Comparison of ENCODE assay signal across 9 mouse cellular contexts in the genomic region with DNA sequence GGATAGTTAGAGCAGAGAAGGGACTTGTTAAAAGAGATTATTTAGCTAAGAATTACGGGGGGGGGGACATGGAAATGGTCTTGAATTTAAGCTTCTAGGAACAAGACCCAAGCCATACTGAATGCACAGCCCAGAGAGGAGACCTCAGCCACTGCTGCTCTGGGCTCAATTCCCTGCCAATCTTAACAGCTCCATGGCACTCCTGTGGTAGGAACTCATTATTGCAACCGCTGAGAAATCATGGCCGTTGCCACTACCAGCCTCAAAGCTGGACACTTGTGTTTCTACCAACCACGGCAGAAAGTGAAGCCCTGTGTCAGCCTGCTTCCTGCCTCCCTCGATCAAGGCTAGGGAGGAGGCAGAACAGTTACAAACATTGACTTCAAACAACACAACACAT. TPM values are rescaled to one million over a fixed set of nuclear protein-coding genes. Genes with fewer than 3 reads are reported as not detected.
DNase-seq lines count a peak whose midpoint lies in the region; ATAC-seq lines count a peak whose summit lies in the region.
"Had no signal": no experiment of that assay in that cellular context is flagged by ENCODE, and none has a peak within 500 bp of the region (broad histone marks: within the 10 kb centered on the region; RNA-seq: fewer than 3 reads in every experiment).

No protein-coding gene starts in this region.

- peaks cover 9% of the 10 kb centered on the region for H3K4me1 ChIP-seq in midbrain, embryonic 11.5 days (ENCODE audit: control insufficient read depth, insufficient read depth, low read length)
- peaks cover 5% of the 10 kb centered on the region; the same call in 1 of the 2 replicates for H3K4me1 ChIP-seq in midbrain, embryonic 16.5 days (ENCODE audit: control insufficient read depth, insufficient read depth, low read length)
- no peaks in the 10 kb centered on the region for H3K4me1 ChIP-seq in stomach, embryonic 16.5 days (ENCODE audit: control insufficient read depth, insufficient read depth, low read length)

- DNase-seq in embryo, embryonic 10 days (ENCODE audit: low spot score): peak; percentile 64
- DNase-seq in embryo, embryonic 9.5 days (ENCODE audit: extremely low spot score): no peak
- no peak for DNase-seq in midbrain, embryonic 11.5 days (ENCODE audit: low spot score, missing footprints)
- peak; percentile 37 to 58 for DNase-seq in kidney, postnatal 25 days
- no peak for DNase-seq in ovary, postnatal 14 days (ENCODE audit: low spot score)
- no peak for DNase-seq in spleen, postnatal 4 days (ENCODE audit: low spot score in 2 of 2)

- H3K27ac ChIP-seq in midbrain, embryonic 11.5 days (ENCODE audit: low read depth, low read length): no peak overlapping the region
- H3K27ac ChIP-seq in midbrain, embryonic 16.5 days (ENCODE audit: low read length): no peak overlapping the region
- no peak overlapping the region for H3K27ac ChIP-seq in stomach, embryonic 16.5 days (ENCODE audit: low read length)
- H3K27ac ChIP-seq: embryonic facial prominence, embryonic 12.5 days had no signal

- H3K9ac ChIP-seq in midbrain, embryonic 11.5 days (ENCODE audit: low read length): no peak overlapping the region
- H3K9ac ChIP-seq in midbrain, embryonic 16.5 days (ENCODE audit: low read depth, low read length): no peak overlapping the region
- no peak overlapping the region for H3K9ac ChIP-seq in stomach, embryonic 16.5 days (ENCODE audit: low read length)
- H3K9ac ChIP-seq: embryonic facial prominence, embryonic 12.5 days had no signal

- H3K9me3 ChIP-seq in midbrain, embryonic 11.5 days (ENCODE audit: control insufficient read depth, low read length): no peaks in the 10 kb centered on the region
- no peaks in the 10 kb centered on the region for H3K9me3 ChIP-seq in midbrain, embryonic 16.5 days (replicated peaks; ENCODE audit: control insufficient read depth, low read length, poor library complexity, severe bottlenecking)
- H3K9me3 ChIP-seq in stomach, embryonic 16.5 days (replicated peaks; ENCODE audit: control insufficient read depth, low read length): no peaks in the 10 kb centered on the region
- H3K9me3 ChIP-seq: embryonic facial prominence, embryonic 12.5 days had no signal

- 30% methylated on average over 5 of the region's 5 CpGs for WGBS in midbrain, embryonic 11.5 days
- WGBS in midbrain, embryonic 16.5 days: 27% methylated on average over 5 of the region's 5 CpGs
- WGBS in stomach, embryonic 16.5 days: 20% methylated on average over 5 of the region's 5 CpGs

- H3K27me3 ChIP-seq in midbrain, embryonic 11.5 days (ENCODE audit: control insufficient read depth, insufficient read depth, low read length): no peaks in the 10 kb centered on the region
- H3K27me3 ChIP-seq in midbrain, embryonic 16.5 days (ENCODE audit: control insufficient read depth, insufficient read depth, low read depth, low read length): no peaks in the 10 kb centered on the region
- H3K27me3 ChIP-seq in stomach, embryonic 16.5 days (ENCODE audit: control insufficient read depth, insufficient read depth, low read length): no peaks in the 10 kb centered on the region
- H3K27me3 ChIP-seq: embryonic facial prominence, embryonic 12.5 days had no signal

- no peaks in the 10 kb centered on the region for H3K36me3 ChIP-seq in midbrain, embryonic 11.5 days (ENCODE audit: control insufficient read depth, insufficient read depth, low read length)
- H3K36me3 ChIP-seq in midbrain, embryonic 16.5 days (ENCODE audit: control insufficient read depth, insufficient read depth, low read length): no peaks in the 10 kb centered on the region
- H3K36me3 ChIP-seq in stomach, embryonic 16.5 days (ENCODE audit: control insufficient read depth, insufficient read depth, low read length): no peaks in the 10 kb centered on the region
- H3K36me3 ChIP-seq: embryonic facial prominence, embryonic 12.5 days had no signal

- H3K4me3 ChIP-seq in midbrain, embryonic 11.5 days (ENCODE audit: low read depth, low read length): no peak overlapping the region
- H3K4me3 ChIP-seq in midbrain, embryonic 16.5 days (ENCODE audit: low read depth, low read length): no peak overlapping the region
- no peak overlapping the region for H3K4me3 ChIP-seq in stomach, embryonic 16.5 days (replicated peaks; ENCODE audit: low read length)
- H3K4me3 ChIP-seq: embryonic facial prominence, embryonic 12.5 days had no signal

- no peak overlapping the region for H3K4me2 ChIP-seq in midbrain, embryonic 11.5 days
- no peak overlapping the region for H3K4me2 ChIP-seq in midbrain, embryonic 16.5 days (ENCODE audit: low read length)
- no peak overlapping the region for H3K4me2 ChIP-seq in stomach, embryonic 16.5 days (ENCODE audit: low read depth, low read length)
- H3K4me2 ChIP-seq: embryonic facial prominence, embryonic 12.5 days had no signal

- ATAC-seq in midbrain, embryonic 11.5 days (ENCODE audit: low FRiP score): peak; percentile 38; the same call in 1 of the 2 replicates
- ATAC-seq in midbrain, embryonic 16.5 days: no peak
- peak; percentile 47; the same call in 1 of the 2 replicates for ATAC-seq in stomach, embryonic 16.5 days (ENCODE audit: insufficient read depth, low FRiP score)

RNA-seq across cellular contexts. Expression of gene Enho, which starts 5.4 kb away (rescaled TPM):
- polyA plus RNA-seq in midbrain, embryonic 11.5 days (2014; fragmentation: Nextera tagmentation; extraction: Ambion mirVana): 30.4 and 32.9 TPM in 2 replicates
- polyA plus RNA-seq in midbrain, embryonic 16.5 days (2015; fragmentation: Nextera tagmentation; extraction: Ambion mirVana): 103 and 120 TPM in 2 replicates
- polyA plus RNA-seq in stomach, embryonic 16.5 days (2015; fragmentation: Nextera tagmentation; extraction: Ambion mirVana): 22.8 and 23.0 TPM in 2 replicates

RNA-seq across cellular contexts. Expression of gene Cntfr, which starts 51.4 kb away (rescaled TPM):
- polyA plus RNA-seq in midbrain, embryonic 11.5 days (2014; fragmentation: Nextera tagmentation; extraction: Ambion mirVana): 25.7 and 33.8 TPM in 2 replicates
- 28.1 and 28.3 TPM in 2 replicates for polyA plus RNA-seq in midbrain, embryonic 16.5 days (2015; fragmentation: Nextera tagmentation; extraction: Ambion mirVana)
- polyA plus RNA-seq in stomach, embryonic 16.5 days (2015; fragmentation: Nextera tagmentation; extraction: Ambion mirVana): 10.1 and 10.5 TPM in 2 replicates

RNA-seq across cellular contexts. Expression of gene Il11ra1, which starts 54.3 kb away (rescaled TPM):
- polyA plus RNA-seq in midbrain, embryonic 11.5 days (2014; fragmentation: Nextera tagmentation; extraction: Ambion mirVana): 55.2 and 57.9 TPM in 2 replicates
- polyA plus RNA-seq in midbrain, embryonic 16.5 days (2015; fragmentation: Nextera tagmentation; extraction: Ambion mirVana): 31.5 and 36.3 TPM in 2 replicates
- 143 and 152 TPM in 2 replicates for polyA plus RNA-seq in stomach, embryonic 16.5 days (2015; fragmentation: Nextera tagmentation; extraction: Ambion mirVana)

Comparison
In these comparisons a context has a peak if more than half of its experiments do, and no peak if none do; other contexts are left out.
1. DNase-seq: peak in embryo, embryonic 10 days (single experiment) and kidney, postnatal 25 days (2 of 2); none in embryo, embryonic 9.5 days (single experiment), midbrain, embryonic 11.5 days (single experiment), ovary, postnatal 14 days (single experiment) and spleen, postnatal 4 days (0 of 2).